In the genomic region with DNA sequence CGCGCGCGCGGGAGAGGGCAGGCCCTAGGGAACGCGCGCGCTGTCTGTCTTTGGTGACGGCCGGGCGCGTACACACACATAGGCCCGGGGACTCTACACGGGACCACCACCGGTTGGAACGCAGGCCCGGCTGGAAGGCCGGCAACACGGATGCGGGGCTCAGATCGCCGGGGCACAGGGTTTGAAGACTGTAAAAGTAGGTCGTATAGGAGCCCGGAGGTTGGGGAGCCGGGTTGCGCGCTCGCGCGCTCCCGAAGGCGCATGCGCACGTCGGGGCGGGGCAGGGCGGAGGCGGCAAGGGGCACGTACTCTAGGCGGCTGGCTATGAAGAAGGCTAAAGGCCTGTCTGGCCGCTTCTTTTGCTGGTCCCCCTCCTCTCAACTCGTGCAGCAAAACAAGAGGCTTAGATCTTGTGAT, we compare ENCODE assay signal across 8 mouse cellular contexts. TPM values are rescaled to one million over a fixed set of nuclear protein-coding genes. Genes with fewer than 3 reads are reported as not detected.
A peak's percentile ranks its signal among the peaks of the same experiment; 100 is the strongest.
DNase-seq lines count a peak whose midpoint lies in the region; ATAC-seq and TF ChIP-seq lines count a peak whose summit lies in the region.

No protein-coding gene starts in this region.

- TF ChIP-seq EP300 in ES-Bruce4 (IDR thresholded peaks at IDR 0.05; ENCODE audit: insufficient read depth, low read depth, low read length) = 0 out of 2 replicates have a peak, but pooled peaks have one; percentile 12

- H3K4me1 ChIP-seq in ES-Bruce4 (ENCODE audit: control insufficient read depth, insufficient read depth, low read length) = peaks cover 9% of the 10 kb centered on the region
- peaks cover 22% of the 10 kb centered on the region for H3K4me1 ChIP-seq in forebrain, embryonic 13.5 days
- peaks cover 33% of the 10 kb centered on the region for H3K4me1 ChIP-seq in olfactory bulb, adult 2 months (ENCODE audit: control insufficient read depth, insufficient read depth, low read length)
- H3K4me1 ChIP-seq in thymus, adult 2 months (replicated peaks; ENCODE audit: control insufficient read depth, insufficient read depth, low read length) = peaks cover 12% of the 10 kb centered on the region

- peak overlapping the region; percentile 99 for H3K4me3 ChIP-seq in ES-Bruce4 (ENCODE audit: low read depth, low read length)
- H3K4me3 ChIP-seq in forebrain, embryonic 13.5 days = peak overlapping the region; percentile 94
- H3K4me3 ChIP-seq in olfactory bulb, adult 2 months (ENCODE audit: insufficient read depth, low read depth, low read length) = peak overlapping the region; percentile 100
- H3K4me3 ChIP-seq in thymus, adult 2 months (ENCODE audit: control insufficient read depth, insufficient read depth, low read length) = peak overlapping the region; percentile 70

- DNase-seq in c-Kit-positive CD71-positive TER-119-positive erythroid progenitor cells, embryonic 14.5 days (ENCODE audit: low spot score) = peak; percentile 87
- peak; percentile 96 for DNase-seq in heart, postnatal 10 days
- DNase-seq in layer of hippocampus, adult 11-12 months (ENCODE audit: low spot score) = peak; percentile 91
- DNase-seq in lung, adult 18-20 months = peak; percentile 90 to 91
- DNase-seq in thymus, adult 2 months = peak; percentile 92

- H3K27ac ChIP-seq in ES-Bruce4 (ENCODE audit: insufficient read depth, low read length) = peak overlapping the region; percentile 89
- H3K27ac ChIP-seq in forebrain, embryonic 13.5 days = peak overlapping the region; percentile 98
- H3K27ac ChIP-seq in olfactory bulb, adult 2 months (ENCODE audit: insufficient read depth, low read depth, low read length) = peak overlapping the region; percentile 100
- H3K27ac ChIP-seq in thymus, adult 2 months (ENCODE audit: control insufficient read depth, insufficient read depth, low read length) = peak overlapping the region; percentile 60

- peak; percentile 47 for TF ChIP-seq POLR2A in ES-Bruce4 (IDR thresholded peaks at IDR 0.05; ENCODE audit: insufficient read depth, low read length)
- TF ChIP-seq POLR2A in olfactory bulb, adult 2 months (IDR thresholded peaks at IDR 0.05; ENCODE audit: insufficient read depth, low read depth, low read length) = peak; percentile 58
- peak; percentile 45; the same call in 1 of the 2 replicates for TF ChIP-seq POLR2A in thymus, adult 2 months (IDR thresholded peaks at IDR 0.05; ENCODE audit: control insufficient read depth, extremely low read depth, insufficient read depth, low read length, poor library complexity)

- no peaks in the 10 kb centered on the region for H3K27me3 ChIP-seq in ES-Bruce4 (ENCODE audit: control insufficient read depth, insufficient read depth, low read length, poor library complexity, severe bottlenecking)
- no peaks in the 10 kb centered on the region for H3K27me3 ChIP-seq in forebrain, embryonic 13.5 days
- H3K27me3 ChIP-seq in thymus, adult 2 months (ENCODE audit: control insufficient read depth, insufficient read depth, low read length) = no peaks in the 10 kb centered on the region

- peak; percentile 67 for ATAC-seq in forebrain, embryonic 13.5 days

- H3K4me2 ChIP-seq in forebrain, embryonic 13.5 days = peak overlapping the region; percentile 87

- H3K36me3 ChIP-seq in ES-Bruce4 (ENCODE audit: control insufficient read depth, insufficient read depth, low read length, poor library complexity, severe bottlenecking) = peaks cover 30% of the 10 kb centered on the region
- H3K36me3 ChIP-seq in forebrain, embryonic 13.5 days (ENCODE audit: poor library complexity, severe bottlenecking) = peaks cover 46% of the 10 kb centered on the region
- H3K36me3 ChIP-seq in thymus, adult 2 months (ENCODE audit: control insufficient read depth, insufficient read depth, low read length) = peaks cover 26% of the 10 kb centered on the region

- no peak for TF ChIP-seq CTCF in ES-Bruce4 (IDR thresholded peaks at IDR 0.05; ENCODE audit: low read depth, low read length)
- TF ChIP-seq CTCF in olfactory bulb, adult 2 months (IDR thresholded peaks at IDR 0.05; ENCODE audit: insufficient read depth, low read depth, low read length) = no peak
- TF ChIP-seq CTCF in thymus, adult 2 months (IDR thresholded peaks at IDR 0.05; ENCODE audit: borderline replicate concordance, control insufficient read depth, extremely low read depth, insufficient read depth, low read length, poor library complexity) = no peak

- under 1% methylated on average over 43 of the region's 43 CpGs for WGBS in forebrain, embryonic 13.5 days
- under 1% methylated on average over 43 of the region's 43 CpGs for WGBS in olfactory bulb, adult 2 months
- under 1% methylated on average over 43 of the region's 43 CpGs for WGBS in thymus, adult 2 months

- H3K9me3 ChIP-seq in ES-Bruce4 (replicated peaks; ENCODE audit: control insufficient read depth, insufficient read depth, low read length, poor library complexity, severe bottlenecking) = no peaks in the 10 kb centered on the region
- no peaks in the 10 kb centered on the region for H3K9me3 ChIP-seq in forebrain, embryonic 13.5 days (replicated peaks)

- peak overlapping the region; percentile 99 for H3K9ac ChIP-seq in ES-Bruce4 (ENCODE audit: low read depth, poor library complexity, severe bottlenecking)
- H3K9ac ChIP-seq in forebrain, embryonic 13.5 days = peak overlapping the region; percentile 96

- intact Hi-C loops in heart, postnatal 10 days (cut with DNase I) = loop anchor here (5.0 kb wide), 2 partner anchors 85 to 290 kb away; no protein-coding TSS in a partner anchor

RNA-seq across cellular contexts. Expression of a gene that starts 0.8 kb away (rescaled TPM):
- 62.7 and 71.4 TPM in 2 replicates for polyA plus RNA-seq in ES-Bruce4 (2011; ENCODE audit: insufficient read depth, insufficient read length, low read depth, missing spikeins)
- polyA plus RNA-seq in forebrain, embryonic 13.5 days (2015; fragmentation: Nextera tagmentation; extraction: Ambion mirVana) = 23.9 and 24.4 TPM in 2 replicates
- total RNA-seq in heart, postnatal 10 days (2021) = 100 to 1,000 TPM in 1 of 2 experiments, 10 to 100 TPM in 1; 98.7 to 109 TPM
- polyA plus RNA-seq in olfactory bulb, adult 2 months (2012; ENCODE audit: insufficient read depth, insufficient read length, low replicate concordance, missing spikeins) = 282 TPM in 1 of 2 replicates, not detected in the other
- polyA plus RNA-seq in thymus, adult 2 months (2012; rRNA removed) = 288 and 342 TPM in 2 replicates

RNA-seq across cellular contexts. Expression of a gene that starts 13.5 kb away (rescaled TPM):
- not detected in 2 replicates for polyA plus RNA-seq in ES-Bruce4 (2011; ENCODE audit: insufficient read depth, insufficient read length, low read depth, missing spikeins)
- not detected in 2 replicates for polyA plus RNA-seq in forebrain, embryonic 13.5 days (2015; fragmentation: Nextera tagmentation; extraction: Ambion mirVana)
- 1 to 10 TPM; 5.2 to 6.6 TPM for total RNA-seq in heart, postnatal 10 days (2021)
- polyA plus RNA-seq in olfactory bulb, adult 2 months (2012; ENCODE audit: insufficient read depth, insufficient read length, low replicate concordance, missing spikeins) = not detected in 2 replicates
- polyA plus RNA-seq in thymus, adult 2 months (2012; rRNA removed) = 23.6 and 33.1 TPM in 2 replicates

RNA-seq across cellular contexts. Expression of a gene that starts 15.9 kb away (rescaled TPM):
- polyA plus RNA-seq in ES-Bruce4 (2011; ENCODE audit: insufficient read depth, insufficient read length, low read depth, missing spikeins) = 39.1 and 42.9 TPM in 2 replicates
- polyA plus RNA-seq in forebrain, embryonic 13.5 days (2015; fragmentation: Nextera tagmentation; extraction: Ambion mirVana) = 17.8 and 22.2 TPM in 2 replicates
- 1 to 10 TPM; 4.1 to 4.7 TPM for total RNA-seq in heart, postnatal 10 days (2021)
- not detected in 2 replicates for polyA plus RNA-seq in olfactory bulb, adult 2 months (2012; ENCODE audit: insufficient read depth, insufficient read length, low replicate concordance, missing spikeins)
- 27.6 and 34.6 TPM in 2 replicates for polyA plus RNA-seq in thymus, adult 2 months (2012; rRNA removed)

RNA-seq across cellular contexts. Expression of a gene that starts 16.2 kb away (rescaled TPM):
- 3.4 and 3.5 TPM in 2 replicates for polyA plus RNA-seq in ES-Bruce4 (2011; ENCODE audit: insufficient read depth, insufficient read length, low read depth, missing spikeins)
- 0.58 and 0.74 TPM in 2 replicates for polyA plus RNA-seq in forebrain, embryonic 13.5 days (2015; fragmentation: Nextera tagmentation; extraction: Ambion mirVana)
- total RNA-seq in heart, postnatal 10 days (2021) = under 1 TPM; 0.25 to 0.36 TPM
- not detected in 2 replicates for polyA plus RNA-seq in olfactory bulb, adult 2 months (2012; ENCODE audit: insufficient read depth, insufficient read length, low replicate concordance, missing spikeins)
- 1.00 and 1.2 TPM in 2 replicates for polyA plus RNA-seq in thymus, adult 2 months (2012; rRNA removed)

RNA-seq across cellular contexts. Expression of a gene that starts 32.9 kb away (rescaled TPM):
- polyA plus RNA-seq in ES-Bruce4 (2011; ENCODE audit: insufficient read depth, insufficient read length, low read depth, missing spikeins) = not detected in 2 replicates
- not detected in 2 replicates for polyA plus RNA-seq in forebrain, embryonic 13.5 days (2015; fragmentation: Nextera tagmentation; extraction: Ambion mirVana)
- total RNA-seq in heart, postnatal 10 days (2021) = 1 to 10 TPM; 1.5 to 4.1 TPM
- polyA plus RNA-seq in olfactory bulb, adult 2 months (2012; ENCODE audit: insufficient read depth, insufficient read length, low replicate concordance, missing spikeins) = not detected in 2 replicates
- 2.2 and 12.5 TPM in 2 replicates for polyA plus RNA-seq in thymus, adult 2 months (2012; rRNA removed)

Comparison
In these comparisons a context has a peak if more than half of its experiments do, and no peak if none do; other contexts are left out.
1. Peak in every context shown above with its lines: DNase-seq, ATAC-seq, H3K4me3 ChIP-seq and H3K27ac ChIP-seq.
2. RNA of a gene that starts 13.5 kb away (polyA plus RNA-seq): 23.6 to 33.1 TPM in thymus, adult 2 months; not detected in ES-Bruce4, not detected in forebrain, embryonic 13.5 days and not detected in olfactory bulb, adult 2 months; every median in the first group is over 10 times any median in the second.
3. RNA of a gene that starts 15.9 kb away (polyA plus RNA-seq): 39.1 to 42.9 TPM in ES-Bruce4, 27.6 to 34.6 TPM in thymus, adult 2 months and 17.8 to 22.2 TPM in forebrain, embryonic 13.5 days; not detected in olfactory bulb, adult 2 months; every median in the first group is over 10 times any median in the second.